Mouse (Mus musculus) heart, embryonic 15.5 days (tissue): ENCODE measurements at regions not wholly inside any gene's neighbourhood (a gene's known extent, or its start where the extent isn't known, plus 50 kb on each side); places are given as distances from the start of the nearest gene placed in this dataset.

ENCODE experiments used
- ATAC-seq: fragments of 200-750 bp; cut with Nextera tagmentation; replicated peaks from 2 replicates; pipeline ENCODE4 v1.8.0; 2017; ENCODE audit warnings: low read depth, moderate TSS enrichment; ENCODE audit not compliant: insufficient number of reproducible peaks, insufficient read depth, low FRiP score
- H3K27ac ChIP-seq: fragments of 300-500 bp; sonication (generic); 2 replicates; pipeline ENCODE4 v1.5.1; 2015; ENCODE audit warnings: mild to moderate bottlenecking, inconsistent platforms
- H3K27me3 ChIP-seq: fragments of 300-500 bp; sonication (generic); 2 replicates; pipeline ENCODE4 v1.6.1; 2015; ENCODE audit warnings: inconsistent platforms
- H3K36me3 ChIP-seq: fragments of 300-500 bp; sonication (generic); 2 replicates; pipeline ENCODE4 v1.6.1; 2015; ENCODE audit warnings: mild to moderate bottlenecking, inconsistent platforms
- H3K4me1 ChIP-seq: fragments of 300-500 bp; sonication (generic); replicated peaks from 2 replicates; pipeline ENCODE4 v1.6.1; 2015; ENCODE audit warnings: inconsistent platforms
- H3K4me2 ChIP-seq: fragments of 300-500 bp; sonication (generic); 2 replicates; pipeline ENCODE4 v1.6.1; 2015; ENCODE audit warnings: inconsistent platforms, mild to moderate bottlenecking, moderate library complexity
- H3K4me3 ChIP-seq: fragments of 300-500 bp; sonication (generic); 2 replicates; pipeline ENCODE4 v1.5.1; 2015; ENCODE audit warnings: mild to moderate bottlenecking, inconsistent platforms
- H3K9ac ChIP-seq: fragments of 300-500 bp; sonication (generic); 2 replicates; pipeline ENCODE4 v1.6.1; 2015; ENCODE audit warnings: mild to moderate bottlenecking, inconsistent platforms
- H3K9me3 ChIP-seq: fragments of 300-500 bp; sonication (generic); replicated peaks from 2 replicates; pipeline ENCODE4 v1.6.1; 2016; ENCODE audit warnings: inconsistent platforms
- WGBS: fragments of 180-500 bp; shearing (Covaris S2); methylation state at CpG from one replicate; pipeline ENCODE4 v1.1.7; 2015; ENCODE audit warnings: mixed read lengths; 5-methylcytosine and 5-hydroxymethylcytosine counted together

- no peak overlapping the region for H3K4me2 ChIP-seq
- H3K27ac ChIP-seq, result no peak overlapping the region
- H3K9ac ChIP-seq, result no peak overlapping the region
- WGBS, result 33% methylated on average over 3 of the region's 3 CpGs
- H3K4me1 ChIP-seq, result peaks cover 4% of the 10 kb centered on the region
- no peaks in the 10 kb centered on the region for H3K27me3 ChIP-seq
- H3K36me3 ChIP-seq, result no peaks in the 10 kb centered on the region
- H3K9me3 ChIP-seq, result no peaks in the 10 kb centered on the region
- ATAC-seq, result no peak
- H3K4me3 ChIP-seq, result no peak overlapping the region
Measured at GRCm38 (mm10) chr14:9338220-9338619, 672.2 kb upstream of the 4930452B06Rik start.

GRCm38 (mm10) chr14:9337107-9337506 is 671.1 kb upstream of the 4930452B06Rik start:
- Histone ChIP-seq H3K9me3 (no peaks in the 10 kb centered on the region), H3K4me1 (peaks cover 4% of the 10 kb centered on the region), H3K4me3 (no peak overlapping the region), H3K27me3 (no peaks in the 10 kb centered on the region), H3K4me2 (no peak overlapping the region), H3K36me3 (no peaks in the 10 kb centered on the region), H3K9ac (no peak overlapping the region), H3K27ac (no peak overlapping the region)
- 74% methylated on average over 3 of the region's 3 CpGs for WGBS
- no peak for ATAC-seq

- Histone ChIP-seq H3K4me2 (no peak overlapping the region), H3K36me3 (no peaks in the 10 kb centered on the region), H3K4me3 (no peak overlapping the region), H3K9ac (no peak overlapping the region), H3K27ac (no peak overlapping the region), H3K27me3 (no peaks in the 10 kb centered on the region), H3K4me1 (no peaks in the 10 kb centered on the region), H3K9me3 (no peaks in the 10 kb centered on the region)
- no peak for ATAC-seq
- WGBS, result 62% methylated on average over 3 of the region's 3 CpGs
Measured at GRCm38 (mm10) chr14:9331593-9331992, 665.6 kb upstream of the 4930452B06Rik start.

- ATAC-seq, result no peak
- Histone ChIP-seq H3K27ac (no peak overlapping the region), H3K9me3 (no peaks in the 10 kb centered on the region), H3K9ac (no peak overlapping the region), H3K4me2 (no peak overlapping the region), H3K36me3 (no peaks in the 10 kb centered on the region), H3K4me3 (no peak overlapping the region), H3K27me3 (no peaks in the 10 kb centered on the region), H3K4me1 (no peaks in the 10 kb centered on the region)
Measured at GRCm38 (mm10) chr14:9330767-9331166, 664.7 kb upstream of the 4930452B06Rik start.

GRCm38 (mm10) chr14:9329839-9330485 is 663.9 kb upstream of the 4930452B06Rik start:
- ATAC-seq, result no peak
- WGBS, result 81% methylated on average over 12 of the region's 12 CpGs
- no peaks in the 10 kb centered on the region for H3K4me1 ChIP-seq
- no peak overlapping the region for H3K9ac ChIP-seq
- H3K27ac ChIP-seq, result no peak overlapping the region
- no peaks in the 10 kb centered on the region for H3K27me3 ChIP-seq
- no peak overlapping the region for H3K4me2 ChIP-seq
- H3K9me3 ChIP-seq, result no peaks in the 10 kb centered on the region
- no peak overlapping the region for H3K4me3 ChIP-seq
- no peaks in the 10 kb centered on the region for H3K36me3 ChIP-seq

- H3K9me3 ChIP-seq, result no peaks in the 10 kb centered on the region
- H3K27me3 ChIP-seq, result no peaks in the 10 kb centered on the region
- no peaks in the 10 kb centered on the region for H3K36me3 ChIP-seq
- no peak overlapping the region for H3K27ac ChIP-seq
- no peaks in the 10 kb centered on the region for H3K4me1 ChIP-seq
- no peak overlapping the region for H3K4me3 ChIP-seq
- H3K4me2 ChIP-seq, result no peak overlapping the region
- ATAC-seq, result no peak
- H3K9ac ChIP-seq, result no peak overlapping the region
- 86% methylated on average over 1 of the region's 1 CpGs for WGBS
Measured at GRCm38 (mm10) chr14:9327344-9327743, 661.3 kb upstream of the 4930452B06Rik start.

- Histone ChIP-seq H3K36me3 (no peaks in the 10 kb centered on the region), H3K9ac (no peak overlapping the region), H3K4me1 (peaks cover 7% of the 10 kb centered on the region), H3K9me3 (no peaks in the 10 kb centered on the region), H3K27ac (no peak overlapping the region), H3K4me3 (no peak overlapping the region), H3K27me3 (no peaks in the 10 kb centered on the region), H3K4me2 (0 out of 2 replicates have a peak overlapping the region, but pooled peaks have one; percentile 12)
- WGBS, result 20% methylated on average over 4 of the region's 4 CpGs
- ATAC-seq, result no peak
Measured at GRCm38 (mm10) chr14:9319842-9320241, 653.8 kb upstream of the 4930452B06Rik start.

- H3K4me1 ChIP-seq, result peaks cover 7% of the 10 kb centered on the region
- no peak for ATAC-seq
- no peak overlapping the region for H3K9ac ChIP-seq
- no peaks in the 10 kb centered on the region for H3K36me3 ChIP-seq
- no peak overlapping the region for H3K27ac ChIP-seq
- H3K27me3 ChIP-seq, result no peaks in the 10 kb centered on the region
- no peak overlapping the region for H3K4me3 ChIP-seq
- H3K9me3 ChIP-seq, result no peaks in the 10 kb centered on the region
- 85% methylated on average over 2 of the region's 2 CpGs for whole genome bisulfite sequencing
- H3K4me2 ChIP-seq, result no peak overlapping the region
Measured at GRCm38 (mm10) chr14:9318796-9319465, 652.9 kb upstream of the 4930452B06Rik start.

GRCm38 (mm10) chr14:9315224-9315623 is 649.2 kb upstream of the 4930452B06Rik start:
- Histone ChIP-seq H3K36me3 (no peaks in the 10 kb centered on the region), H3K27ac (no peak overlapping the region), H3K9me3 (no peaks in the 10 kb centered on the region), H3K4me1 (peaks cover 7% of the 10 kb centered on the region), H3K4me2 (no peak overlapping the region), H3K9ac (no peak overlapping the region), H3K4me3 (no peak overlapping the region), H3K27me3 (no peaks in the 10 kb centered on the region)
- WGBS, result 72% methylated on average over 3 of the region's 3 CpGs
- no peak for ATAC-seq

- Histone ChIP-seq H3K27me3 (no peaks in the 10 kb centered on the region), H3K9me3 (no peaks in the 10 kb centered on the region; the same call in 1 of the 2 replicates), H3K36me3 (no peaks in the 10 kb centered on the region), H3K4me3 (no peak overlapping the region), H3K9ac (no peak overlapping the region), H3K27ac (no peak overlapping the region), H3K4me1 (no peaks in the 10 kb centered on the region), H3K4me2 (no peak overlapping the region)
- no peak for ATAC-seq
- WGBS, result 68% methylated on average over 1 of the region's 1 CpGs
Measured at GRCm38 (mm10) chr14:9296145-9296544, 630.1 kb upstream of the 4930452B06Rik start.

GRCm38 (mm10) chr14:9294555-9294954 is 628.5 kb upstream of the 4930452B06Rik start:
- Histone ChIP-seq H3K9me3 (no peaks in the 10 kb centered on the region), H3K27me3 (no peaks in the 10 kb centered on the region), H3K36me3 (no peaks in the 10 kb centered on the region), H3K27ac (no peak overlapping the region), H3K4me2 (no peak overlapping the region), H3K9ac (no peak overlapping the region), H3K4me3 (no peak overlapping the region), H3K4me1 (no peaks in the 10 kb centered on the region)
- ATAC-seq, result no peak
- WGBS, result 68% methylated on average over 2 of the region's 2 CpGs

- H3K4me2 ChIP-seq, result no peak overlapping the region
- ATAC-seq, result no peak
- 72% methylated on average over 1 of the region's 1 CpGs for WGBS
- H3K4me1 ChIP-seq, result no peaks in the 10 kb centered on the region
- H3K27ac ChIP-seq, result no peak overlapping the region
- no peak overlapping the region for H3K9ac ChIP-seq
- H3K9me3 ChIP-seq, result no peaks in the 10 kb centered on the region
- no peaks in the 10 kb centered on the region for H3K27me3 ChIP-seq
- no peak overlapping the region for H3K4me3 ChIP-seq
- no peaks in the 10 kb centered on the region for H3K36me3 ChIP-seq
Measured at GRCm38 (mm10) chr14:9288103-9288502, 622.1 kb upstream of the 4930452B06Rik start.
